Mouse (Mus musculus): ENCODE results near the gene Slc44a5.
A peak's percentile ranks its signal among the peaks of the same experiment; 100 is the strongest.

DNA sequence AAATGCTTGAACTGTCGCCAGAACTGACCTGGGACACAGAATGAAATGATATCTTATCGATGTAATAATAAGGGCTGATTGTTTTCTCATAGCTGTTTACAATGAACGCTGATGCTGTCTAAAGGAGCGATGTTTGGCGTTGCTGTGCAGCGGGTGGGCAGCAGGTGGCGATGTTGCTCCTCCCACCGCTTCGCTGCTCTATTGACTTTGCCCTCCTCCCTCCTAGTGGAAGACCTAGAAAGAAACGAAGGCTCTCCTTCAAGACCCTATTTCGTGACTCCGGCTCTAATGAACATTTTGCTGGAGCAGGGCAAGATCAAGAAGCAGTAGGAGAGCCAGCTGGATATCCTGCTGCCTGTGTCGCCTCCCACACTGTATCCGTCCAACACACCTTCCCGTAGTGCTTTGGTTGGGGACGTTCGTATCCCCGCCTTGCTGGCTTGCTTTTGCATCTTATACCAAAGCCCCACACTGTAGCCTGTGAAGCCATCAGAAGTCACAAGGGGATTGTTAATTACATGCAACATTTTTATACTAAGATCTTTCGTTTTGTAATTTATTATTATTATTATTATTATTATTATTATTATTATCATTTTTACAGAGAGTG, 296.6 kb downstream of the Slc44a5 start:
- TF ChIP-seq CTCF (IDR thresholded peaks at IDR 0.05; ENCODE audit: borderline replicate concordance, insufficient read depth, low read length), result peak; percentile 100
- TF ChIP-seq POLR2A (IDR thresholded peaks at IDR 0.05; ENCODE audit: low read depth, low read length), result no peak
